Mouse (Mus musculus): Measurements from ENCODE around the gene Hrh2. TPM values are rescaled to one million over a fixed set of nuclear protein-coding genes. Genes with fewer than 3 reads are reported as not detected.

Gene Hrh2
- polyA plus RNA-seq, 1 experiment from 2014 or later, result not detected

DNA sequence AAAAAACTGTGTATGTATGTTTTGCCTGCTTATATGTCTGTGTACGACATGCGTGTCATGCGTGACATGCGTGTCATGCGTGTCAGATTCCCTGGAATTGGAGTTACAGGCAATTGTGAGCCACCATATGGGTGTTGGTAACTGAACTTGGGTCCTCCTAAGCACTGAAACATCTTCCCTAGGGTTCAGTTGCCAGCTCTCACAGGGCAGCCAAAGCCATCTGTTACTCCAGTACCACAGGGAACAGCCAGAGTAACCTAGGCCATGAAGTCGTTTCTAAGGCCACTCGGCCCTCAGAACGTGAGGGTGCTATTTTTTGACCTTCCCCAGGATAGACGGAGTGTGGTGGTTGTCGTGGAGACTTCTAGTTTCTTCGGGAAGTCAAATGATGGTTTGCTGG, 32.2 kb upstream of the Hrh2 start:
- Histone ChIP-seq H3K9ac (ENCODE audit: low read length) (no peak overlapping the region), H3K27ac (ENCODE audit: low read depth, low read length) (no peak overlapping the region), H3K4me1 (ENCODE audit: control insufficient read depth, insufficient read depth, low read length) (peaks cover 24% of the 10 kb centered on the region), H3K27me3 (ENCODE audit: control insufficient read depth, insufficient read depth, low read length) (0 out of 2 replicates have a peak, but pooled peaks cover 2% of the 10 kb centered on the region), H3K36me3 (ENCODE audit: control insufficient read depth, insufficient read depth, low read length) (no peaks in the 10 kb centered on the region), H3K9me3 (ENCODE audit: control insufficient read depth, low read length) (no peaks in the 10 kb centered on the region), H3K4me3 (ENCODE audit: low read depth, low read length) (no peak overlapping the region), H3K4me2 (no peak overlapping the region)
- ATAC-seq (ENCODE audit: low FRiP score), result peak; percentile 48; the same call in 1 of the 2 replicates
- no peak for DNase-seq (ENCODE audit: low spot score, missing footprints)
- WGBS, result 45% methylated on average over 11 of the region's 11 CpGs

DNA sequence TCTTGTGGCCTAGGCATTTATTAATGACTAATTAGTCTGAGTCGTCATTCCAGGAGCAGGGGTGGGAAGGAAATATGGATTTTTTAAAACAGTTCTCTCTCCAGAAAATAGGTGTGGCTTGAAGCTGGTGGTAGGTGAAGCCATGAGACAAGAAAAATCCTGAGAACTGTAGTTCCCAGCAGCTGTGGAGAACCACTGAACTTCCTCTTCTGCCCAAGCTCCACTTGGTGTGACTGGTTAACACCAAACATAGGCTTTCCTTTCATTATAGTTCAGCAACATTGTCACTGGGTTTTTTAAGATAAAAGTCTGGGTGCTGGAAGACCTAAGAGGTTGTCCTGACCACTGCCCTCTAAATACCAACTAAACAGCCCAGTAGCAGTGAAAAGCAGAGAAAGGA, 31.4 kb upstream of the Hrh2 start:
- 38% methylated on average over 1 of the region's 1 CpGs for WGBS
- ATAC-seq (ENCODE audit: low FRiP score) (no peak), DNase-seq (ENCODE audit: low spot score, missing footprints) (peak; percentile 73)
- H3K27me3 ChIP-seq (ENCODE audit: control insufficient read depth, insufficient read depth, low read length), result 0 out of 2 replicates have a peak, but pooled peaks cover 2% of the 10 kb centered on the region
- no peak overlapping the region for H3K27ac ChIP-seq (ENCODE audit: low read depth, low read length)
- peaks cover 24% of the 10 kb centered on the region for H3K4me1 ChIP-seq (ENCODE audit: control insufficient read depth, insufficient read depth, low read length)
- H3K9ac ChIP-seq (ENCODE audit: low read length), result no peak overlapping the region
- H3K36me3 ChIP-seq (ENCODE audit: control insufficient read depth, insufficient read depth, low read length), result no peaks in the 10 kb centered on the region
- H3K4me3 ChIP-seq (ENCODE audit: low read depth, low read length), result no peak overlapping the region
- no peak overlapping the region for H3K4me2 ChIP-seq
- no peaks in the 10 kb centered on the region for H3K9me3 ChIP-seq (ENCODE audit: control insufficient read depth, low read length)

DNA sequence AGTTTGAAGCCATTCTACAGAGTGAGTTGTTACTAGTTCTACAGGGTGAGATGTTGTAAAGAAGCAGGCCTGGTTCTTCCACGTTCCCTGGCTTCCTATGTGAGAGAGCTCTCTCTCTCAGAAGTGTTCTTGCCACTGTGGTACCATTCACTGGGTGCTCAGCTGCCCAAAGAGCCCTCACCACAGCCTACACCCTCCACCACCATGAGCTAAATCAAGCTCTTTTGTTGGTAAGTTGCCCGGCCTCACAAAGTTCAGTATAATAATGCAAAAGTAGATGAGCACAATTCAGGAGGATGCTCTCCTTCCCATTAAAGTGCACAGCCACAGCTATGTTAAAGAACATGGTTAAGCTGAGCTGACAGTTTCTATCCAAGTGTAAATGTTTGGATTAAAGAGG, 30.4 kb upstream of the Hrh2 start:
- ATAC-seq (ENCODE audit: low FRiP score) (no peak), DNase-seq (ENCODE audit: low spot score, missing footprints) (peak; percentile 72)
- Histone ChIP-seq H3K27me3 (ENCODE audit: control insufficient read depth, insufficient read depth, low read length) (0 out of 2 replicates have a peak, but pooled peaks cover 2% of the 10 kb centered on the region), H3K9ac (ENCODE audit: low read length) (no peak overlapping the region), H3K4me1 (ENCODE audit: control insufficient read depth, insufficient read depth, low read length) (peaks cover 24% of the 10 kb centered on the region), H3K27ac (ENCODE audit: low read depth, low read length) (no peak overlapping the region), H3K36me3 (ENCODE audit: control insufficient read depth, insufficient read depth, low read length) (no peaks in the 10 kb centered on the region), H3K4me2 (no peak overlapping the region), H3K4me3 (ENCODE audit: low read depth, low read length) (no peak overlapping the region), H3K9me3 (ENCODE audit: control insufficient read depth, low read length) (no peaks in the 10 kb centered on the region)
- 79% methylated on average over 2 of the region's 2 CpGs for WGBS

DNA sequence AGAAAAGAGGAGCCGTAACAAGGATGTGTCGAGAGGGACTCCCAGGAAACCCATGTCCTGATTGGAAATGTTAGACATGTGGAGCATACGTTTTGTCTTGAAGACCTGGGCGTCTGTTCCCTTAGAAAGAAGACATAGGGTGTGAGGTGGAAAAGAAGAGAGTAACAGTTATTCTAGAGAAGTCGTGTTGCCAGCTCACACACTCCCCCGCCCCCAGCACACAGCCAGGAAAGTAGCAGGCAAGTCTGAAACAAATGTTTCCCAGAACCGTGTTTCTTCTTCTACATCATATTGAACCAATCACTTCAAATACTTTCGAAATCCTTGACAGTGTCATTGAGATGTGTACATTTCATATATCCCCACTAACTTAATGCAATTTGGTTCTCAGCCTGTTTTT, 28.6 kb upstream of the Hrh2 start:
- Histone ChIP-seq H3K9ac (ENCODE audit: low read length) (no peak overlapping the region), H3K9me3 (ENCODE audit: control insufficient read depth, low read length) (no peaks in the 10 kb centered on the region), H3K4me2 (no peak overlapping the region), H3K27ac (ENCODE audit: low read depth, low read length) (no peak overlapping the region), H3K36me3 (ENCODE audit: control insufficient read depth, insufficient read depth, low read length) (no peaks in the 10 kb centered on the region), H3K27me3 (ENCODE audit: control insufficient read depth, insufficient read depth, low read length) (0 out of 2 replicates have a peak, but pooled peaks cover 2% of the 10 kb centered on the region), H3K4me1 (ENCODE audit: control insufficient read depth, insufficient read depth, low read length) (peaks cover 21% of the 10 kb centered on the region), H3K4me3 (ENCODE audit: low read depth, low read length) (no peak overlapping the region)
- peak; percentile 72 for DNase-seq (ENCODE audit: low spot score, missing footprints)
- 87% methylated on average over 8 of the region's 8 CpGs for WGBS
- no peak for ATAC-seq (ENCODE audit: low FRiP score)

DNA sequence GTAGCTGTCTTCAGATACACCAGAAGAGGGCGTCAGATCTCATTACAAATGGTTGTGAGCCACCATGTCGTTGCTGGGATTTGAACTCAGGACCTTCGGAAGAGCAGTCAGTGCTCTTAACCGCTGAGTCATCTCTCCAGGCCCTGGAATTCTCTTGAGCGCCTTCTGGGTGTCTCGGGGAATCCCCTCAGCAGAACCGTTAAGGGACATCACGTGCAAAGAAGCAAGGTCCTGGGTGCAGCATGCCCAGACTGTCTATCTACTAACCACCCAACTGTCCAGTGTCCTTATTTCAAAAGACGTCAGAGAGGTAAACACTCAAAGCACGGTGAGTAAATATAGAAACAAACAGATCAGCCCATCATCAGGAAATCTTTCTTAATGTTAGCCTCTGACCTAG, 27.5 kb upstream of the Hrh2 start:
- 90% methylated on average over 10 of the region's 10 CpGs for WGBS

DNA sequence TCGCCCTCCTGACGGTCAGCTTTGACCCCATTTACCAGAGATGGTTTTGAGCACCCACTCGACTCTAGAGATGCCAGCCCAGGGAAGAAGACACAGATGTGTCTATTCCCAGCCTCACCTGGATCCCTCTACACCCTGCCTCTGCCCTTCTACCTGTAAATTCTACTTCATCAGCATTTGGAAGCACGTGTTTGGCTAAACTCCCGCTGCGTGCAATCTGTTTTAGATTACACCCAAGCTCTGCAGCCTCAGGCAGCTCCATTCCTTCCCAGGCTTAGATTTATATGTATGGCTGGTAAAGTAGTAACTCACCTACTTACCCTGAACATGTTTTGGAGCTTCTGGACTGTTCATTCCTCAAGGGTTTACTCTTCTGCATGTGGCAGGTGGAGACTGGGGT, 26.9 kb upstream of the Hrh2 start:
- H3K27me3 ChIP-seq (ENCODE audit: control insufficient read depth, insufficient read depth, low read length), result no peaks in the 10 kb centered on the region
- H3K4me1 ChIP-seq (ENCODE audit: control insufficient read depth, insufficient read depth, low read length), result peaks cover 4% of the 10 kb centered on the region; the same call in 1 of the 2 replicates
- H3K27ac ChIP-seq (ENCODE audit: low read depth, low read length), result no peak overlapping the region
- no peak for ATAC-seq (ENCODE audit: low FRiP score)
- WGBS, result 84% methylated on average over 6 of the region's 6 CpGs
- DNase-seq (ENCODE audit: low spot score, missing footprints), result peak; percentile 75
- H3K9ac ChIP-seq (ENCODE audit: low read length), result no peak overlapping the region
- no peak overlapping the region for H3K4me3 ChIP-seq (ENCODE audit: low read depth, low read length)
- no peaks in the 10 kb centered on the region for H3K36me3 ChIP-seq (ENCODE audit: control insufficient read depth, insufficient read depth, low read length)
- H3K4me2 ChIP-seq, result no peak overlapping the region
- H3K9me3 ChIP-seq (ENCODE audit: control insufficient read depth, low read length), result no peaks in the 10 kb centered on the region

More for the DNA sequence above, 27.5 kb upstream of the Hrh2 start:
- H3K27ac ChIP-seq (ENCODE audit: low read depth, low read length), result no peak overlapping the region
- H3K36me3 ChIP-seq (ENCODE audit: control insufficient read depth, insufficient read depth, low read length), result no peaks in the 10 kb centered on the region
- DNase-seq (ENCODE audit: low spot score, missing footprints) (peak; percentile 65), ATAC-seq (ENCODE audit: low FRiP score) (no peak)
- peaks cover 10% of the 10 kb centered on the region for H3K4me1 ChIP-seq (ENCODE audit: control insufficient read depth, insufficient read depth, low read length)
- H3K9ac ChIP-seq (ENCODE audit: low read length), result no peak overlapping the region
- no peaks in the 10 kb centered on the region for H3K9me3 ChIP-seq (ENCODE audit: control insufficient read depth, low read length)
- H3K27me3 ChIP-seq (ENCODE audit: control insufficient read depth, insufficient read depth, low read length), result no peaks in the 10 kb centered on the region
- no peak overlapping the region for H3K4me3 ChIP-seq (ENCODE audit: low read depth, low read length)
- no peak overlapping the region for H3K4me2 ChIP-seq

DNA sequence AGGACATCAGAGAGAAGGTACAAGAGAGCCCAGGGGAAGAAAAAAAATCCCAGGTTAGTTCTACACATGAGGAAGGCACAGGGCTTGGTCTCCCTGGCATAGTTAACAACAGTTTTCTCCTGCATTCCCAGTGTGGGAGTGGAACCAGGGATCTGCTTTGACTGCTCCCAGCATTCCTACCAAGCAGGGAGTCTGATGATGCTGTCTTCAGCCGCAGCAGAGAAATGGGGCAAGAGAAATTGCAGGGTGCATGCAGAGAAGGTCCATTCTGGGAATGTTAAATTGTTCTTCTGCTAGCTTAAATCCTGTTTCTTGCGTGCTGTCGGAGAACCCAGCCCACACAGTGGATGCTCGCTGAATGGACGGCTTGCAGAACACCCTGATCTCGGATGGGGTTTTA, 26.2 kb upstream of the Hrh2 start:
- no peaks in the 10 kb centered on the region for H3K9me3 ChIP-seq (ENCODE audit: control insufficient read depth, low read length)
- H3K4me1 ChIP-seq (ENCODE audit: control insufficient read depth, insufficient read depth, low read length), result no peaks in the 10 kb centered on the region
- H3K4me2 ChIP-seq, result no peak overlapping the region
- DNase-seq (ENCODE audit: low spot score, missing footprints) (peak; percentile 12), ATAC-seq (ENCODE audit: low FRiP score) (no peak)
- H3K27me3 ChIP-seq (ENCODE audit: control insufficient read depth, insufficient read depth, low read length), result no peaks in the 10 kb centered on the region
- 84% methylated on average over 6 of the region's 6 CpGs for whole genome bisulfite sequencing
- H3K27ac ChIP-seq (ENCODE audit: low read depth, low read length), result no peak overlapping the region
- no peak overlapping the region for H3K9ac ChIP-seq (ENCODE audit: low read length)
- H3K36me3 ChIP-seq (ENCODE audit: control insufficient read depth, insufficient read depth, low read length), result no peaks in the 10 kb centered on the region
- no peak overlapping the region for H3K4me3 ChIP-seq (ENCODE audit: low read depth, low read length)

DNA sequence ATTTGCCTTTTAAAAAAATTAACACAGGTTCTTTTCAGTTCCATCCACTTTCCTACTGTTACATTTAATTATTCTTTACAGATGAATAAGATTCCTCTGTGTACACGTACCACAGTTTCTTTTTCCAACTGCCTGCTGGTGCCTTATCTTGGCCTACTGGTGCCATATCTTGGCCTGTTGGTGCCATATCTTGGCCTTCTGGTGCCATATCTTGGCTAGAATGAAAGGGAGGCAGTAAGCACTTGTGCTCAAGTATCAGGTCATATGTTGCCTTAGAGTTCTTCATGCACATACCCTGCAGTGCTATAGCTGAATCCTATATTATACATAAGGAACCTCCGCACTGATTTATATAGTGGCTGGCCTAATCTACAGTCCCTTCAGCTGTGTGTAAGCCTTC, 24.9 kb upstream of the Hrh2 start:
- Histone ChIP-seq H3K9me3 (ENCODE audit: control insufficient read depth, low read length) (no peaks in the 10 kb centered on the region), H3K4me3 (ENCODE audit: low read depth, low read length) (no peak overlapping the region), H3K36me3 (ENCODE audit: control insufficient read depth, insufficient read depth, low read length) (no peaks in the 10 kb centered on the region), H3K27me3 (ENCODE audit: control insufficient read depth, insufficient read depth, low read length) (no peaks in the 10 kb centered on the region), H3K4me1 (ENCODE audit: control insufficient read depth, insufficient read depth, low read length) (no peaks in the 10 kb centered on the region), H3K4me2 (no peak overlapping the region), H3K27ac (ENCODE audit: low read depth, low read length) (no peak overlapping the region), H3K9ac (ENCODE audit: low read length) (no peak overlapping the region)
- ATAC-seq (ENCODE audit: low FRiP score) (no peak), DNase-seq (ENCODE audit: low spot score, missing footprints) (no peak)
- WGBS, result 95% methylated on average over 2 of the region's 2 CpGs

DNA sequence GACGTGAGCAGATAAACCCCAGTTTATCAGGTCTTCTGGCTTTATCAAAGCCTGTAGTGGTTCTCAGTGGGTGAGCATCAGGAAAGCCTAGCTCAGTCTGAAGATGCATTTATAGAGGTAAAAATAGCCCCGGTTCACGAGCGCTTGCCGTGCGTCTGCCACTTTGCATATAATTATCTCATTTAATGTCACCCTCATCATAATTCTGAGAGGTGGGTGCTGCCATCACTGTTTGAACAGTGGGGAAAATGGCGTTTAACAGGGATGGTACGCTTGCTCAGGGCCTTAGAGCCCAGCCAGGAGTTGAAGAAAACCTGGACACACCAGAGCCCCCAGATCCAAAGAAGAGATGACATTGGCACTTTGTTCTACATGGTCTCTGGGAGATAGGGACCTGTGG, 23.3 kb upstream of the Hrh2 start:
- H3K36me3 ChIP-seq (ENCODE audit: control insufficient read depth, insufficient read depth, low read length), result no peaks in the 10 kb centered on the region
- no peak overlapping the region for H3K27ac ChIP-seq (ENCODE audit: low read depth, low read length)
- no peak overlapping the region for H3K4me2 ChIP-seq
- DNase-seq (ENCODE audit: low spot score, missing footprints), result peak; percentile 54
- H3K9me3 ChIP-seq (ENCODE audit: control insufficient read depth, low read length), result no peaks in the 10 kb centered on the region
- H3K27me3 ChIP-seq (ENCODE audit: control insufficient read depth, insufficient read depth, low read length), result no peaks in the 10 kb centered on the region
- WGBS, result 89% methylated on average over 8 of the region's 8 CpGs
- no peaks in the 10 kb centered on the region for H3K4me1 ChIP-seq (ENCODE audit: control insufficient read depth, insufficient read depth, low read length)
- H3K9ac ChIP-seq (ENCODE audit: low read length), result no peak overlapping the region
- H3K4me3 ChIP-seq (ENCODE audit: low read depth, low read length), result no peak overlapping the region
- ATAC-seq (ENCODE audit: low FRiP score), result no peak

DNA sequence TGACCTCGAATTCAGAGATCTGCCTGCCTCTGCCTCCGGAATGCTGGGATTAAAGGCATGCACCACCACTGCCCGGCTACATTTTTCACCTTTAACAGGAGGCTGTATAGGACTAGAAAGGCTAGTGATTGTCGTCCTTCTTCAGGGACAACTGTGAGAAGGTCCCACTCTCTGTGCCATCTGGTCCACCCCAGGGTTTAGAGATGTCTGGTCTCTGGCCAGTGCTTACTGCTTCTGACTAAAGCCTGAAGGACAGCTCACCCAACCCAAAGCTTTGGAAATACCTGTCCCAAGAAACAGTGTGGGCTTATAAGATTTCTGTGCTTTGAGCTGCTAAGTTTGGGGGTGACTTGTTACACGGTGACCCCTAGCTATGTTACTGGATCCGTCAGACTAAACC, 21.6 kb upstream of the Hrh2 start:
- ATAC-seq (ENCODE audit: low FRiP score) (no peak), DNase-seq (ENCODE audit: low spot score, missing footprints) (peak; percentile 84)
- Histone ChIP-seq H3K27me3 (ENCODE audit: control insufficient read depth, insufficient read depth, low read length) (no peaks in the 10 kb centered on the region), H3K4me2 (no peak overlapping the region), H3K9me3 (ENCODE audit: control insufficient read depth, low read length) (no peaks in the 10 kb centered on the region), H3K4me3 (ENCODE audit: low read depth, low read length) (no peak overlapping the region), H3K4me1 (ENCODE audit: control insufficient read depth, insufficient read depth, low read length) (no peaks in the 10 kb centered on the region), H3K9ac (ENCODE audit: low read length) (no peak overlapping the region), H3K36me3 (ENCODE audit: control insufficient read depth, insufficient read depth, low read length) (no peaks in the 10 kb centered on the region), H3K27ac (ENCODE audit: low read depth, low read length) (no peak overlapping the region)
- 86% methylated on average over 6 of the region's 6 CpGs for WGBS

Data from midbrain, embryonic 11.5 days (tissue).